Mouse (Mus musculus): ENCODE data around the gene Grm6.

The Grm6 gene

DNA sequence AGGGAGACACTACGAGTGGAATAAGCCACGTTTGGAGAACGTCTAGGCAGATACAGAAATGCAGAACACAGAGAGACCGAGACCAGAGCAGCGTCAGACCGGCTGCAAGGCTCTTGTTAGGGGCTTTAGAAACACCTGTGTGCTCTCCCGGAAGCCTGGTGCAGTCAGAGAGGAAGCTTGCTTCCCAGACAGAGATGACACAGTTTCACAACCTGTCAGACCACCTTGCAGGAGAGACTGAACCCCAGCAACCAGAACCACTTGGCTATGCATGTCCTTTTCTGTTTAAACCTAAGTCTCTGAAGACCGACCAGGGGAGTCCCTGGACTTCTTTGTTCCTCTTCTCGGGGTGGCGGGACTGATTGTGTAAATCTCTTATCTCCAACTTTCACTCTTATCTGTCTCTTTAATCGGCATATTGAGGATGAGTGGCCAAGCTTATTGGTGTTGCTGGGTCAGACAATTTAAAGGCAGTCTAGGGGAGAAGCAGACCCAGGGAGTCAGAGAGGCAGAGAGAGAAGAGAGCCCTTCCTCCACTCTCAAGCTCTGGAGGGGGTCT is at the start of gene Grm6:
Gene Grm6, plus strand, starts transcription at position 509 of the 559 bp plus-strand sequence.
- DNase-seq (ENCODE audit: low spot score in 2 of 2): no peak

GRCm38 (mm10) chr11:50814233-50814632 is 36.3 kb upstream of the Grm6 start:
- DNase-seq (ENCODE audit: low spot score in 2 of 2): no peak

DNA sequence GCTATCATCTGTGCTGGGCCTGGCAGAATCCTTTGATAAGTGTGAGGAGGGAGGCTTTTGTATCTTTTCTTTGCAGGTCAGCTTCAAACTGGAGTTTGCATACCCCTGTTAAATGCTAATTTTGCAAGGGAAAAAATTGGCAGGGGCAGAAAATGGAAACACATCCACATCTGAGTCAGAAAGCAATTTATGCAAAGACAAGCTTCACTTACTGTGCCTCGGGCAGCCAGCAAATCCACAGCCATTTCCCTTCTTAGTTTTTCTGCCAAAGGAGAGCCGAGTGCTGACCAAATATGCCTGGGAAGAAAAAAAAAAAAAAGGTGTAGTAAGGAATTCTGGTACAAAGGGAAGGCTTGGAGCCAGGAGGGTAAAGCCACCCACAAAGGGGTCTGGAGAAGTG is 24.3 kb upstream of the Grm6 start:
- DNase-seq (ENCODE audit: low spot score in 2 of 2): no peak

- DNase-seq (ENCODE audit: low spot score in 2 of 2): peak; percentile 74 to 85
These were observed 23.2 kb upstream of the Grm6 start, which contains the start of gene Zfp354c for GRCm38 (mm10) chr11:50827010-50827953. Gene Zfp354c, minus strand, starts transcription at chr11:50827724.

DNA sequence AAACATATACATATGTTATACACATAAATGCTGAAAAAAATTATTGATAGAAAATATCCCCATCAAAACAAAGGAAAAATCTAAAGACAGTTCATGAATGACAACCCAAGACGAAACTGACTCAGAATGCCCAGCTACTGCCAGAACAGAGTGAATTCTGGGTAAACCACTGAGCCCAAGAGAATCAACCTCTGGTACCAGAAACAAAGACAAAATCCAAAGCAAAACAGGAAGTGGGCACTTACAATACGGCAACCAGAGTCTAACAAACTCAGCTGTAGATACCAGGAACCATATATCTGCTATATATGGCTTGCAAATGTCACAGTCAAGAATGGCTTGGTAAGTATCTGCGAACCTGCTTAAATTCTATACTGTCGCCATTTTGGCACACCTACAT is 14.8 kb upstream of the Grm6 start:
- DNase-seq (ENCODE audit: low spot score in 2 of 2): no peak

DNA sequence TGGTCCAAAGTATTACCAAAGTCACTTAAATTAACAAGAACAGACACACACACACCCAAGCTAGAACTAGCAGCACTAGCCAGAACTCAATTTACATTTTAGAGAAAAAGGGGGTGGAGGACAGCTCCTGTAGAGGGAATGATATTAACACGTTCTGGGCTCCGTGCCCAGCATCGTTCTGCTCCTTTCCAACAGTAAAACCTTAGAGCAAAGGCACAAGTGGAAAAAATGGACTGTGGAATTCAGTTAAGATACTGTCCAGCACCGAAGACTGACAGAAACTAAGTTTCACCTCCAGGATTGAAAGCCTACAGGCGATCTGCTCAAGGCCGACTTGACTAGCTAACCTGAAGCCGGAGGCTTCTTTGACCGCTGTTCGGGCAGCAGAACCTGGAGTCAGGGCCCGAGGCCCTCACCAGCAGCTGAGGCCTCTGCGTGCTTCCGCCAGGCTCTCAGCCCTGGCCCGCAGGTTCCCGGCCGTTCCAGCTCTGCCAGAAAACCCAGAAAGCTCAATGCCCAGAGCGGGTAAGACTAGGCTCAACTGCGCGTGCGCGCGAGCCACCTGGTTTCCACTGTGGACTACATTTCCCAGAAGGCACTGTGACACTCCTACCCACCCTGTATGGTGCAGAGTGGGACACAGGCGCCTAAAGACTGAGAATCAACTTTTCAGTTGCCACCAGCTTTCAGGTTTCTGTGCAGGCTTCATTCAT is 9.3 kb upstream of the Grm6 start, which contains the start of gene Zfp879:
Gene Zfp879, minus strand, starts transcription at position 530 of the 713 bp plus-strand sequence.
- DNase-seq (ENCODE audit: low spot score in 2 of 2): peak; percentile 79 to 86

- no peak for DNase-seq (ENCODE audit: low spot score in 2 of 2)
These were observed 4.5 kb upstream of the Grm6 start for GRCm38 (mm10) chr11:50845951-50846350.

DNA sequence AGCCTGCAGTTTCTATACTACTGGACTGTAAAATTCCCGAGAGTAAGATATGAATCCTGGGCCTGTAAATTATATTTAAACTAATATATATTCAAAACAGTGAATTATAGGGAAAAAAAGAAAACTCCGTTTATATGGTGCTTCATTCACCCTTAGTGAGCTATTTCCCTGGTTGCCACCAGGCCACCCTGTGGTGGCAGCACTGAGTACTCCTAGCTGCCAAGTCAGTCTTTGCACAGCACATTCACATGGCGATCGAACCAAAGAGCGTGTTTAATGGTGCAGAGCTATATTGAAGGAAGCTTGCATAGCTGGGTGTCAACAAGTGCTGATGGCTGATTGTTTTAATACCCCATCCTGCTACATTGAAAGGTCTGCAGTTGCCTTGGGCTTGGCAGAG is 3.4 kb upstream of the Grm6 start:
- DNase-seq (ENCODE audit: low spot score in 2 of 2): no peak

DNA sequence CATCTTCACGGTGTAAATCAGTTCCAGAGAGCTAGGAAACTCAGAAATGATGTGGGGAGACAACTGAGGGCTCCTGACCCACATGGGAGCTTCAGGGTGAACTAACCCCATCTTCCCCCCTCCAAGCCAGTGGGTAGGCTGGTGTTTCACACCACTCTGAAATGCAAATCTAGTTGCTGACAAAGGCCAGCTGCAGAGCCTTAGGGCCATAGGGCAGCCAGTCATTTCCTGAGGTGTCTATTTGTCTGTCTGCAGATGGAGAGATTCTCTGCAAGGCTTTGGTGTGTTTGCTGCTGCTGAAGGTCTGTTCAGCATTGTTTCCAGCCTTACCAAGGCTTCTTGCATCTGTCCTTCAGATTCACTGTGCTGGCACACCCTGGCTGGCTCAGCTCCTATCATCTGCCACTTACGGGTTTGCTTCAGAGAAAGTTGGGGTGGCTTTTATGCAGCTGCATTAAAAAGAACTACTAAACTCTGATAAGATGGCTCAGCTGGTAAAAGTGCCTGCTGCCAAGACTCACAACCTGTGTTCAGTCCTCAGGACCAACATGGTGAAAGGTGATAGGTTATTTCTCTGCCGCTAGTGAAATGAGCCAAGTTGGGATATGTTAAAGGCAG is 1.9 kb upstream of the Grm6 start:
- DNase-seq (ENCODE audit: low spot score in 2 of 2): no peak

- no peak for DNase-seq (ENCODE audit: low spot score in 2 of 2)
These were observed 1.2 kb upstream of the Grm6 start for GRCm38 (mm10) chr11:50849310-50849709.

- DNase-seq (ENCODE audit: low spot score in 2 of 2): no peak
These were observed 610 bp downstream of the Grm6 start for GRCm38 (mm10) chr11:50850989-50851601.

GRCm38 (mm10) chr11:50878641-50879040 is 28.2 kb downstream of the Grm6 start:
- no peak for DNase-seq (ENCODE audit: low spot score in 2 of 2)

- no peak for DNase-seq (ENCODE audit: low spot score in 2 of 2)
These were observed 33.3 kb downstream of the Grm6 start for GRCm38 (mm10) chr11:50883756-50884155.

DNA sequence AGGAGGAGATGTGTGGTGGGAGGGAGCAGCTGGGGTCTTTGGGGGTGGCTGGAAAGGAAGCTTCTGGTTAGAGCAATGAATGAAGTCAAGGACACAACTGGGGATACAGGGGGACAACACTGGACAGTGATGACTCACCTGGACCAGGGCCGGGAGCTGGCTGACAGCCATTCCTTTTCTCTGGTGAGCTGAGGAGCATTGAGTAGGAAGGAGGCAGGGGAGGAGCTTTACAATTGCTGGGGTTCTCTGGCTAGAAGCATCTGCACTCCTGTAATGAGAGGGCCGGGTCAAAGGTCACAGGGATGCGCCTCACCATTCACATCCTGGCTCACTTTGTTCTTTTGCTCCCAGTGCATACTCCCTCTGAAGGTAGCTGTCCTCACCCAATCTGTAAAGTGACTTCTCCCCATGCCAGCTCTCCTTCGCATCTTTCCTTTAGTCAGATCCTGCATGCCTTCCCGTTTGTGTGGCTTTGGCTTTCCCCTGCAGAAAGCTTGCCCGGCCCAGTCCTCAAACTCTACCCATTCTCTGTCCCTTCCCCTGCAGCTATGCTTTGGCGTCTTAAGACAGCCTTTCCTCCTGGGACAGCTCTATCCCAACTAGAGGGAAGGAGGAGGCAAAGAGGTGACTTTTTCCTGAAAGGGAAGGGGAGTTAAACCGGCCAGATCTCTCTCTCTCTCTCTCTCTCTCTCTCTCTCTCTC is 35.9 kb downstream of the Grm6 start:
- DNase-seq (ENCODE audit: low spot score in 2 of 2): no peak

DNA sequence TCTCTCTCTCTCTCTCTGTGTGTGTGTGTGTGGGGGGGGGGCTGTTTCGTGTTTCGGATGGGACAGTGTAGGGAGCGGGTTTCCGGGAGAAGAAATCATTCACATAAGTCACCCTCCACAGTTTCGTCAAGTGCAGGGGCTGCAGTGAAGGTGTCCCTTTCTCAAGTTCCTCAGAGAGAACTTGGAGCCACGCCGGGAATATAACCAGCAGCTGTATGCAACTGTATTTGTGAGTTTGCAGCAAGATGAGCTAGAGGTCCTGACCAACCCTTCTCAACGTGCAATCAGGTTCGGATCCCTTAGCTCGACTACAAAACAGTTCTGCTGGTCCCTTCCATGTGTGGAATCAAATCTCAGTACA is 36.4 kb downstream of the Grm6 start:
- DNase-seq (ENCODE audit: low spot score in 2 of 2): no peak

GRCm38 (mm10) chr11:50887390-50888128 is 37.1 kb downstream of the Grm6 start, which contains the start of gene Zfp454:
Gene Zfp454, minus strand, starts transcription at chr11:50887651.
- DNase-seq (ENCODE audit: low spot score in 2 of 2): peak; percentile 79 to 82

DNA sequence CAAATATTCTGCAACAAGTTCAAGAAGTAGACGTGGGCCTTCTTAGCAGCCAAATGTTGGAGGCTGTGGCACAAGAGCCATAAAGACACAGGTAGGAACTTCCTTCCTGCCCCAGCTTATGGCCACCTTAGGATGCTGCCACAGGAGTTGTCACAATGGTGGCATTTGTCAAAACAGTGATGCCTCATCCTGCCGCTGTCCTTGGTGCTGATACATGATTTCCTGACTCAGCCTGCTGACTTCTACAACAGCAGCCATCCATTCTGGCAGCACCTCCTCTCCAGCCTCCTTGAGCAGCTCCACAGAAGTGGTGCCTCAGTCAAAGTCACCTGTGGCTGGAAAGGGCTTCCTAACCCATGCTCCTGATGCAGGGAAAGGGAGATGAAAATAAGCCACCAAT is 42.0 kb downstream of the Grm6 start:
- DNase-seq (ENCODE audit: low spot score in 2 of 2): no peak

- no peak for DNase-seq (ENCODE audit: low spot score in 2 of 2)
These were observed 46.9 kb downstream of the Grm6 start for GRCm38 (mm10) chr11:50897359-50897758.

DNA sequence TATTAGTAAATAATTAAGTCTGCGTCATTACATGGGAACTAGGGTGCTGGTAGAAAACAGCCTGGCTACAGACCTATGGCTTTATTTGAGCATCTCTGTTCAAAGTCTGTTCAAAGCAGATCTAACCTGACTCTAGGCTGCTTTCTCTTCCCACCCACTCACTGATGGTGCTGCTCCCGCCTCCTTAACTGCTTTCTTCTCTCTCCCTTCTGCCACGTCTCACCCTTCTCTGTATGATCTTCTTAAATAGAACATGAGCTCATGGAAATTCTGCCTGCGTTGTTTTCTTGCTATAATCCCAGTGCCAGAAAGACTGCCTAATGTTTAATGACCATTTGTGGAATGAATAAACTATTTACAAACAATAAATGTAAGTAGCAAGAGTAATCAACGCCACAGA is 57.7 kb downstream of the Grm6 start:
- no peak for DNase-seq (ENCODE audit: low spot score in 2 of 2)

GRCm38 (mm10) chr11:50913301-50913700 is 62.8 kb downstream of the Grm6 start:
- peak in 1 of 2 experiments; percentile 40 for DNase-seq (ENCODE audit: low spot score in 2 of 2)

Data from urinary bladder, postnatal 4 days (tissue).